Mouse (Mus musculus) telencephalon, adult 2 months (tissue): ENCODE results near the gene Olfr313.

ENCODE experiments used
- DNase-seq: peaks from one replicate; pipeline ENCODE4 v3.0.0-alpha.2; 2011; ENCODE audit warnings: low read depth, low spot score

The Olfr313 gene

GRCm38 (mm10) chr11:58847636-58848035 is 32.8 kb downstream of the Olfr313 start:
- DNase-seq, result no peak

DNA sequence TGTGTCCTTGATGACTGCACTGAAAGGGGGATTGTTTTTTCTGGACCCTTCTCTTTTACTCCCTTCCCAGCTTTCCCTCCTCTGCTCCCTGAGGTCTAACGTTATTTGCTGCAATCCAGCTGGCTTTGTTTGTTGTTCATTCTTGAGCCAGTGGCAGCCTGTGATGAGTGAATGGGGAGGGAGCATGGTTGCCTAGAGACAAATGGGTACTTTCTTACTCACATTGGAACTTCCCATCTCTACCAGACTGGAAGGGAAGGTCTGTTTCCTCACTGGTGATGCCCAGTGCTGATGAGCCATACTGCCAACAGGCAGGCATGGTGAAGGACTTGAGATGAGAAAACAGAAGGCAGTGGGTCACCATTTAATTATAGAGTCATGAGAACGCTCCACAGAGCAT is 34.9 kb downstream of the Olfr313 start:
- no peak for DNase-seq

DNA sequence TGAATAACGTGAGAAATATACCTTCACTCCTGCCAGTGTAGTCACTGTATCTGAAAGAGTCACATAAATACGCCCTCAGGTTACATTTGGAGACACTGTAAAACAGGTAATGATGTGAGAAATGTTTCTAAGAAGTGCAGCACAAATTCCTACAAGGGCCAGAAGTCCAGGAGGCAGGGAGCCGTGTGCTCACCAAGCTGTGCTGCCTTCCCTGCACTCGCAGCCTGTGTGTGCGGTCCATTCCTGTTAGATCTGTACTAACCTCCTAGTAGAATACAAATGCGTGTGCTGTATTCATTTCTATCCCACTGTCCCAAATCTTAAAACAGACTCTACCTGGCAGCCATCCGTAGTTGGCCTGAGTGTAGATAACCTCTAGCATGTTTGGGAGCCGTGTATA is 45.9 kb downstream of the Olfr313 start:
- no peak for DNase-seq

GRCm38 (mm10) chr11:58867039-58867953 is 52.5 kb downstream of the Olfr313 start, which contains the start of gene 2810021J22Rik:
Gene 2810021J22Rik, plus strand, starts transcription at chr11:58867216.
- DNase-seq, result peak; percentile 65

DNA sequence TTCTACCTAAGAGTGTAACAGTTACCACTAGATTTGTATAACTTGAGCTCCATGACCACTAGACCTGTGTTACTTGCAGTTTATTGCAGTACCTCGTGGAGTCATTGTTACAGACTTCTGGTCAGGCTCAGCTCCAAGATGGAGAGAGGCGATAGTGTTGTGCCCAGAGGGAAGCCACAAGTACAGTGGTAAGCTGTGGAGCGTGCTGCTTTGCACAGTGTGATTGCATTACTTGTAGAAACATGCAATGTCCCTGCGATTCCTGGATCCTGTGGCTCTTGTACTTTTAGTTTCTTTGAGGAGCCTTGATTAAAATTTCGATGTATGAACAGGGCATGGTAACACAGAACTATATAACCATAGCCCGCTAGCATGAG is 53.1 kb downstream of the Olfr313 start:
- no peak for DNase-seq
